Mouse (Mus musculus) lung, embryonic 14.5 days (tissue): ENCODE data around the gene Zbtb40. TPM values are rescaled to one million over a fixed set of nuclear protein-coding genes. Genes with fewer than 3 reads are reported as not detected.
A peak's percentile ranks its signal among the peaks of the same experiment; 100 is the strongest.

ENCODE experiments used
- ATAC-seq: fragments of 200-750 bp; cut with Nextera tagmentation; 2 replicates; pipeline ENCODE4 v1.8.0; 2017; ENCODE audit warnings: mild to moderate bottlenecking, moderate TSS enrichment, moderate library complexity; ENCODE audit not compliant: insufficient read depth
- DNase-seq: peaks from one replicate; pipeline ENCODE4 v3.0.0-alpha.2; 2015
- H3K27ac ChIP-seq: fragments of 300-500 bp; sonication (generic); 2 replicates; pipeline ENCODE4 v1.5.1; 2014; ENCODE audit warnings: low read depth, mild to moderate bottlenecking, moderate library complexity
- H3K27me3 ChIP-seq: fragments of 300-500 bp; sonication (generic); 2 replicates; pipeline ENCODE4 v1.6.1; 2014; ENCODE audit warnings: low read length, control low read depth; ENCODE audit not compliant: insufficient read depth
- H3K36me3 ChIP-seq: fragments of 300-500 bp; sonication (generic); 2 replicates; pipeline ENCODE4 v1.6.1; 2014; ENCODE audit warnings: control low read depth; ENCODE audit not compliant: insufficient read depth
- H3K4me1 ChIP-seq: fragments of 300-500 bp; sonication (generic); 2 replicates; pipeline ENCODE4 v1.6.1; 2014; ENCODE audit warnings: antibody characterized with exemption, control low read depth; ENCODE audit not compliant: insufficient read depth
- H3K4me2 ChIP-seq: fragments of 300-500 bp; sonication (generic); 2 replicates; pipeline ENCODE4 v1.6.1; 2014; ENCODE audit warnings: mild to moderate bottlenecking
- H3K4me3 ChIP-seq: fragments of 300-500 bp; sonication (generic); 2 replicates; pipeline ENCODE4 v1.5.1; 2014; ENCODE audit warnings: low read depth, low read length
- H3K9ac ChIP-seq: fragments of 300-500 bp; sonication (generic); 2 replicates; pipeline ENCODE4 v1.6.1; 2014
- H3K9me3 ChIP-seq: fragments of 300-500 bp; sonication (generic); 2 replicates; pipeline ENCODE4 v1.6.1; 2016; ENCODE audit warnings: low read depth, low read length, control low read depth
- CTCF ChIP-seq: IDR thresholded peaks from 2 replicates; pipeline ENCODE4 v1.5.1; 2016; ENCODE audit warnings: antibody characterized with exemption, low read depth
- WGBS: fragments of 180-500 bp; shearing (Covaris S2); extraction: QIAGEN DNeasy Blood & Tissue Kit; methylation state at CpG from one replicate; pipeline ENCODE4 v1.1.7; 2014; 5-methylcytosine and 5-hydroxymethylcytosine counted together
- polyA plus RNA-seq: library from polyadenylated mRNA; unstranded; fragments of >200 nt; fragmentation: Nextera tagmentation; extraction: Ambion mirVana; gene quantifications from 2 replicates; pipeline ENCODE4 v1.2.1, GENCODE M21; 2014

The Zbtb40 gene
- polyA plus RNA-seq, 1 experiment from 2014 or later = 5.5 TPM

DNA sequence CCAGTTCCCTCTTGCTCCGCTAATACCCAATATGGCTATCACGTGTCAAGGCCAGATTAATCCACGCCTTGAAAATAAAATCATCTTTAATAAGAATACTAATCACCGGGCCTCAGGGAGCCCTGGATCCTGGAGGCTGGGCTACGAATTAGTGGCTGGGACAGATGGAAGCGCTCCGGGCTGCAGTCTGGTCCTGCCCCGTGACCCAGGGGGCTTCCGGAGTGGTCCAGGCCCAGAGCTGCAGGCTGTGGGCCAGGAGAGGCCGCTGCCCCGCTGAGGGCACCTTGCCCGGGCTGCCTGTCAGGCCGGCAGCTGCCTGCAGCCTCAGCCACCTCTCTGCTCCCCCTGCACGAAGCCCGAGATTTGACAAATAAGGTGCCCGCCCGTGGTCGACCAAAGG is 105.8 kb downstream of the Zbtb40 start:
- ATAC-seq = peak; percentile 83
- WGBS = 10% methylated on average over 18 of the region's 18 CpGs
- Histone ChIP-seq H3K4me1 (peaks cover 6% of the 10 kb centered on the region; the same call in 1 of the 2 replicates), H3K9ac (no peak overlapping the region), H3K36me3 (no peaks in the 10 kb centered on the region), H3K9me3 (no peaks in the 10 kb centered on the region), H3K4me2 (no peak overlapping the region), H3K27me3 (peaks cover 67% of the 10 kb centered on the region), H3K4me3 (no peak overlapping the region), H3K27ac (no peak overlapping the region)
- TF ChIP-seq CTCF = no peak
- DNase-seq = peak; percentile 72

- no peak overlapping the region for H3K27ac ChIP-seq
- H3K9ac ChIP-seq = no peak overlapping the region
- WGBS = 83% methylated on average over 5 of the region's 5 CpGs
- peaks cover 42% of the 10 kb centered on the region for H3K27me3 ChIP-seq
- no peaks in the 10 kb centered on the region for H3K36me3 ChIP-seq
- TF ChIP-seq CTCF = no peak
- no peaks in the 10 kb centered on the region for H3K9me3 ChIP-seq
- no peak for ATAC-seq
- H3K4me3 ChIP-seq = no peak overlapping the region
- no peak overlapping the region for H3K4me2 ChIP-seq
- peaks cover 2% of the 10 kb centered on the region; the same call in 1 of the 2 replicates for H3K4me1 ChIP-seq
- DNase-seq = no peak
Measured at GRCm38 (mm10) chr4:136937935-136938334, 110.7 kb downstream of the Zbtb40 start.

GRCm38 (mm10) chr4:136937344-136937743 is 111.3 kb downstream of the Zbtb40 start:
- WGBS = 75% methylated on average over 4 of the region's 4 CpGs
- DNase-seq = no peak
- H3K4me1 ChIP-seq = no peaks in the 10 kb centered on the region

GRCm38 (mm10) chr4:136934746-136935613 is 113.6 kb downstream of the Zbtb40 start:
- no peak for TF ChIP-seq CTCF
- Histone ChIP-seq H3K4me2 (no peak overlapping the region), H3K4me3 (no peak overlapping the region), H3K9me3 (no peaks in the 10 kb centered on the region), H3K27ac (no peak overlapping the region), H3K27me3 (peaks cover 38% of the 10 kb centered on the region), H3K36me3 (no peaks in the 10 kb centered on the region), H3K4me1 (no peaks in the 10 kb centered on the region), H3K9ac (no peak overlapping the region)
- 42% methylated on average over 18 of the region's 18 CpGs for WGBS
- ATAC-seq (peak; percentile 94), DNase-seq (peak; percentile 84)

More at GRCm38 (mm10) chr4:136937344-136937743, 111.3 kb downstream of the Zbtb40 start:
- H3K36me3 ChIP-seq = no peaks in the 10 kb centered on the region
- H3K9me3 ChIP-seq = no peaks in the 10 kb centered on the region
- H3K4me2 ChIP-seq = no peak overlapping the region
- ATAC-seq = no peak
- H3K27ac ChIP-seq = no peak overlapping the region
- H3K27me3 ChIP-seq = peaks cover 40% of the 10 kb centered on the region
- H3K9ac ChIP-seq = no peak overlapping the region
- no peak overlapping the region for H3K4me3 ChIP-seq
- no peak for TF ChIP-seq CTCF

DNA sequence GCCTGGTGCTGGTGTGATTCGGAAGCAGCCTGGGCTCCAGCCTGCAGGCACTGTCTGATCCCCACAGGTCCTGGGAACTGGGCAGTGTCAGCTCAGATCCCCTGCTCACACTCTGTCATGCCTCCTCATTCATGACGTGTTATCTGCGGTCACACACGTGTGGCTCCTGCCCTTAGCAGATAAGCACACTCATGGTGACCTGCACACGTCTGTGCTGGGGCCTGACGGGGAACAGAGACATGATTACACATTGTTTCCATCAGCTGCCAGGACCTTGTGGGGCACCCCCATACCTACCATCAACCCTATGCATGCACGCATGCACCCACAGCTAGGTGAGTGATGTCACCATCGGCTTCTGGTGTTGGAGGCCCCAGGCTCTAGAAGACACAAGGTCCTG is 118.1 kb downstream of the Zbtb40 start:
- Histone ChIP-seq H3K27ac (no peak overlapping the region), H3K36me3 (no peaks in the 10 kb centered on the region), H3K4me2 (no peak overlapping the region), H3K9ac (no peak overlapping the region), H3K4me3 (no peak overlapping the region), H3K27me3 (peaks cover 36% of the 10 kb centered on the region), H3K4me1 (no peaks in the 10 kb centered on the region), H3K9me3 (no peaks in the 10 kb centered on the region)
- no peak for TF ChIP-seq CTCF
- ATAC-seq (no peak), DNase-seq (no peak)
- WGBS = 70% methylated on average over 8 of the region's 8 CpGs

Other genes with a start within 250 kb of the Zbtb40 start
- gene Ephb2, start 212.8 kb downstream of the Zbtb40 start, polyA plus RNA-seq = 7.9 and 8.5 TPM in 2 replicates
- gene C1qb, start 162.6 kb downstream of the Zbtb40 start, polyA plus RNA-seq = 46.0 and 53.0 TPM in 2 replicates
- gene C1qc, start 155.7 kb downstream of the Zbtb40 start, polyA plus RNA-seq = 27.3 TPM in 2 replicates
- 26.2 and 29.6 TPM in 2 replicates for gene C1qa, start 150.0 kb downstream of the Zbtb40 start, polyA plus RNA-seq
- 0.62 TPM in 2 replicates for gene Epha8, start 92.0 kb downstream of the Zbtb40 start, polyA plus RNA-seq
- gene Wnt4, start 228.7 kb upstream of the Zbtb40 start, polyA plus RNA-seq = 1.2 and 1.3 TPM in 2 replicates